Mouse (Mus musculus) NIH3T3 (cell line): ENCODE results near the gene Stkld1.
"Not testable (repeated sequence)": the region's sequence is repeated elsewhere in the genome, so short reads cannot be mapped to it uniquely, and the experiment has no call there.

Source experiments
- DNase-seq: peaks from one replicate; pipeline ENCODE4 v3.0.0-alpha.2; 2012; ENCODE audit warnings: low read depth

Stkld1 gene

GRCm38 (mm10) chr2:26933304-26934055, at the start of gene Stkld1, which contains the start of gene Surf4:
TSS of gene Stkld1 (plus strand) at chr2:26934047.
TSS of gene Surf4 (minus strand) at chr2:26933928.
- DNase-seq, result peak; percentile 98

- not testable (repeated sequence) for DNase-seq
Observed at GRCm38 (mm10) chr2:26885541-26885940, 48.3 kb upstream of the Stkld1 start.

GRCm38 (mm10) chr2:26886170-26886569, 47.7 kb upstream of the Stkld1 start:
- DNase-seq, result not testable (repeated sequence)

GRCm38 (mm10) chr2:26895898-26896297, 37.9 kb upstream of the Stkld1 start:
- no peak for DNase-seq

- DNase-seq, result peak; percentile 63
Observed at GRCm38 (mm10) chr2:26900731-26901130, 33.1 kb upstream of the Stkld1 start.

- DNase-seq, result no peak
Observed at GRCm38 (mm10) chr2:26901834-26902400, 31.9 kb upstream of the Stkld1 start.

GRCm38 (mm10) chr2:26902467-26903220, 31.2 kb upstream of the Stkld1 start, which contains the start of gene Surf6:
TSS of gene Surf6 (minus strand) at chr2:26902879.
- peak; percentile 94 for DNase-seq

GRCm38 (mm10) chr2:26903311-26903710, 30.5 kb upstream of the Stkld1 start:
- no peak for DNase-seq

GRCm38 (mm10) chr2:26905936-26906335, 27.9 kb upstream of the Stkld1 start:
- no peak for DNase-seq

GRCm38 (mm10) chr2:26906431-26906830, 27.4 kb upstream of the Stkld1 start:
- DNase-seq, result no peak

GRCm38 (mm10) chr2:26907109-26907508, 26.7 kb upstream of the Stkld1 start:
- peak; percentile 76 for DNase-seq

GRCm38 (mm10) chr2:26908710-26909386, 25.0 kb upstream of the Stkld1 start:
- no peak for DNase-seq

GRCm38 (mm10) chr2:26909387-26909784, 24.5 kb upstream of the Stkld1 start:
- DNase-seq, result no peak

GRCm38 (mm10) chr2:26910124-26910993, 23.5 kb upstream of the Stkld1 start, which contains the start of the genes Med22 and Rpl7a:
TSS of gene Med22 (minus strand) at chr2:26910677.
TSS of gene Rpl7a (plus strand) at chr2:26910764.
- DNase-seq, result peak; percentile 100

- peak; percentile 67 for DNase-seq
Observed at GRCm38 (mm10) chr2:26910994-26911765, 22.7 kb upstream of the Stkld1 start.

- no peak for DNase-seq
Observed at GRCm38 (mm10) chr2:26912253-26912770, 21.5 kb upstream of the Stkld1 start.

GRCm38 (mm10) chr2:26913416-26914147, 20.3 kb upstream of the Stkld1 start:
- DNase-seq, result no peak

GRCm38 (mm10) chr2:26914148-26914941, 19.5 kb upstream of the Stkld1 start:
- DNase-seq, result no peak
